Mouse (Mus musculus) C2C12 (cell line): Measurements from ENCODE around the gene Gm49358. TPM values are rescaled to one million over a fixed set of nuclear protein-coding genes. Genes with fewer than 3 reads are reported as not detected.

Source experiments
- H3K27me3 ChIP-seq: one replicate; pipeline ENCODE4 v1.6.1; 2011; ENCODE audit not compliant: control insufficient read depth, insufficient read depth, insufficient read length
- H3K36me3 ChIP-seq: one replicate; pipeline ENCODE4 v1.6.1; 2011; ENCODE audit not compliant: control insufficient read depth, insufficient read depth
- H3K4me3 ChIP-seq: one replicate; pipeline ENCODE4 v1.5.1; 2011; ENCODE audit warnings: mild to moderate bottlenecking, control low read depth; ENCODE audit not compliant: poor library complexity, insufficient read depth, severe bottlenecking
- H3K79me2 ChIP-seq: one replicate; pipeline ENCODE4 v1.6.1; 2011; ENCODE audit not compliant: control insufficient read depth, insufficient read depth
- H3K79me3 ChIP-seq: one replicate; pipeline ENCODE4 v1.6.1; 2011; ENCODE audit warnings: low read depth, control low read depth
- H3ac ChIP-seq: one replicate; pipeline ENCODE3; 2011; ENCODE audit warnings: low read depth; ENCODE audit not compliant: control insufficient read depth, insufficient read length
- CEBPB ChIP-seq: IDR thresholded peaks from one replicate; pipeline ENCODE4 v1.6.1; 2011; ENCODE audit warnings: low read depth, mild to moderate bottlenecking, control low read depth, moderate library complexity
- CTCF ChIP-seq: IDR thresholded peaks from one replicate; pipeline ENCODE4 v1.5.1; 2011; ENCODE audit not compliant: control insufficient read depth, insufficient read depth, insufficient read length
- FOSL1 ChIP-seq: IDR thresholded peaks from one replicate; pipeline ENCODE4 v1.8.0; 2011; ENCODE audit warnings: mild to moderate bottlenecking, low read length; ENCODE audit not compliant: poor library complexity, insufficient read depth, severe bottlenecking
- MAX ChIP-seq: IDR thresholded peaks from one replicate; pipeline ENCODE4 v1.6.1; 2011; ENCODE audit warnings: mild to moderate bottlenecking, control low read depth
- MYOD1 ChIP-seq: IDR thresholded peaks from one replicate; pipeline ENCODE4 v1.6.1; 2011; ENCODE audit warnings: low read depth; ENCODE audit not compliant: control insufficient read depth, insufficient read length
- MYOG ChIP-seq: IDR thresholded peaks from one replicate; pipeline ENCODE4 v1.6.1; 2011; ENCODE audit not compliant: control insufficient read depth, insufficient read length; ENCODE audit errors: extremely low read depth
- USF1 ChIP-seq: IDR thresholded peaks from one replicate; pipeline ENCODE4 v1.6.1; 2011; ENCODE audit warnings: low read depth, mild to moderate bottlenecking, control low read depth, moderate library complexity
- long read RNA-seq, 2 experiments: library from polyadenylated mRNA; unstranded; transcript quantifications; one replicate each; pipeline ENCODE4 v2.0.0; 2019 to 2020
- polyA plus RNA-seq: library from polyadenylated mRNA; unstranded; fragments of >200 nt; fragmentation: generic; extraction: Trizol; gene quantifications from one replicate; pipeline ENCODE4 v1.2.1, GENCODE M21; 2012; ENCODE audit warnings: missing spikeins

The Gm49358 gene
- not detected for polyA plus RNA-seq
- long read RNA-seq, experiment 1: 0 reads
- long read RNA-seq, experiment 2: 0 reads

DNA sequence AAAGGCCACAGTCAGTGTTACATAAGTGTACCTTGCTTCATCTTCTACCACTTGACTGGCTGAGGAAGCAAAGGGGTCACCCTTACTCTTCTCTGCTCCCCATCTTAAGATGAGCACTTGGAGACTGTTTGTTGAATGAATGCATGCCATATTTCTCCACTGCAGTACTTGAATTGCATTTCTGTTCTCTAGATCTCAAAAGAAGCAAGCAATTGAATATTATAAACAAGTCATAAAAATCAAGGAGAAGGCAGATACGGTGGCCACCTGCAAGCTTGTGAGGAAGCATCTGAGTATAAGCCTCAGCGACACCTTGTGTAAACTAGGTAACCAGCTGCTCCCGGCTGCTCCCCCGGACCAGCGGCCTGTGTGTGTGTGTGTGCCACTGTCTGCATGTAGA, at the start of gene Gm49358:
Gene Gm49358 (plus strand): TSS at position 301 of the 400 bp plus-strand sequence.
- Histone ChIP-seq H3K27me3 (no peaks in the 10 kb centered on the region), H3K36me3 (no peaks in the 10 kb centered on the region), H3ac (no peak within 1 kb of the TSS), H3K4me3 (no peak within 1 kb of the TSS), H3K79me3 (no peaks in the 10 kb centered on the region), H3K79me2 (no peaks in the 10 kb centered on the region)
- TF ChIP-seq USF1 (no peak), CEBPB (no peak), CTCF (no peak), MAX (no peak), MYOG (no peak), MYOD1 (no peak), FOSL1 (no peak)

GRCm38 (mm10) chr10:86727548-86727980, 36.2 kb upstream of the Gm49358 start:
- Histone ChIP-seq H3K27me3 (no peaks in the 10 kb centered on the region), H3K4me3 (no peak overlapping the region), H3K79me2 (no peaks in the 10 kb centered on the region), H3K79me3 (no peaks in the 10 kb centered on the region), H3ac (no peak overlapping the region), H3K36me3 (no peaks in the 10 kb centered on the region)
- TF ChIP-seq USF1 (no peak), MYOD1 (no peak), MYOG (no peak), MAX (no peak), CEBPB (no peak), CTCF (no peak)

DNA sequence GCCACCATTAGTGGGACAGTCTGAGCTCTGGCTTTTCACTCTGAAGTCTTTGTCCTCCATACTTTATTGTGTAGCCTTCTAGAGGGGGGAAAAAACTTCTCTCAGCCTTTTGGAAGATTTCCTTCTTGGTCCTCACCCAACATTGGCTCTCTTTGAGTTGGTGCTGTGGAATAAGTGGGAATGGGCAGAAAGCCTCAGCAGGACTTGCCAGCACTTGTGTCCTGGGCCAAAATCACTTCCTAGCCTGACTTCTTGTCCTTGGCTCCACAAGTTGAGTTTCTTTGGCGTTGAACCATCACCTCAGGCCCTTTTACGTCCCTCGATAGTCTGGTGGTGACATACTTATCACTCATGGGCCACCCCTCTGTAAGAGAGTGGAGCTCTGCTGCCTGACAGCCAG, 35.6 kb upstream of the Gm49358 start:
- Histone ChIP-seq H3K79me3 (no peaks in the 10 kb centered on the region), H3ac (no peak overlapping the region), H3K36me3 (no peaks in the 10 kb centered on the region), H3K4me3 (no peak overlapping the region), H3K27me3 (no peaks in the 10 kb centered on the region), H3K79me2 (no peaks in the 10 kb centered on the region)
- TF ChIP-seq MYOG (no peak), MAX (no peak), CTCF (no peak), FOSL1 (no peak), MYOD1 (no peak), USF1 (no peak), CEBPB (no peak)

GRCm38 (mm10) chr10:86730823-86731499, 32.8 kb upstream of the Gm49358 start:
- no peaks in the 10 kb centered on the region for H3K79me2 ChIP-seq
- H3ac ChIP-seq: no peak overlapping the region
- no peaks in the 10 kb centered on the region for H3K36me3 ChIP-seq
- H3K4me3 ChIP-seq: no peak overlapping the region
- H3K79me3 ChIP-seq: no peaks in the 10 kb centered on the region
- TF ChIP-seq FOSL1 (no peak), USF1 (no peak), MAX (no peak), MYOD1 (no peak), CEBPB (no peak), MYOG (no peak), CTCF (no peak)
- H3K27me3 ChIP-seq: no peaks in the 10 kb centered on the region

GRCm38 (mm10) chr10:86731500-86731863, 32.3 kb upstream of the Gm49358 start:
- Histone ChIP-seq H3K27me3 (no peaks in the 10 kb centered on the region), H3K79me3 (no peaks in the 10 kb centered on the region), H3ac (no peak overlapping the region), H3K4me3 (no peak overlapping the region), H3K79me2 (no peaks in the 10 kb centered on the region), H3K36me3 (no peaks in the 10 kb centered on the region)
- no peak for TF ChIP-seq USF1
- no peak for TF ChIP-seq CEBPB
- no peak for TF ChIP-seq MYOD1
- no peak for TF ChIP-seq FOSL1
- no peak for TF ChIP-seq MAX
- no peak for TF ChIP-seq MYOG
- TF ChIP-seq CTCF: no peak

GRCm38 (mm10) chr10:86735036-86735435, 28.7 kb upstream of the Gm49358 start:
- Histone ChIP-seq H3K36me3 (no peaks in the 10 kb centered on the region), H3K79me2 (no peaks in the 10 kb centered on the region), H3K79me3 (no peaks in the 10 kb centered on the region), H3K4me3 (no peak overlapping the region), H3K27me3 (no peaks in the 10 kb centered on the region), H3ac (no peak overlapping the region)
- TF ChIP-seq MAX (no peak), FOSL1 (no peak), USF1 (no peak), MYOD1 (no peak), CTCF (no peak), CEBPB (no peak), MYOG (no peak)
